Mouse (Mus musculus): Measurements from ENCODE around the gene Yars. TPM values are rescaled to one million over a fixed set of nuclear protein-coding genes. Genes with fewer than 3 reads are reported as not detected.

Yars gene
- polyA plus RNA-seq, 1 experiment, result 16.3 TPM

GRCm38 (mm10) chr4:129230926-129231325 lies 41.4 kb downstream of the Yars start:
- Histone ChIP-seq H3K27ac (ENCODE audit: insufficient read depth, low read depth, low read length) (peak overlapping the region; percentile 95; the same call in 1 of the 2 replicates), H3K27me3 (replicated peaks; ENCODE audit: control insufficient read depth, insufficient read depth, low read length) (no peaks in the 10 kb centered on the region), H3K4me3 (ENCODE audit: insufficient read depth, low read depth, low read length) (no peak overlapping the region), H3K36me3 (ENCODE audit: control insufficient read depth, insufficient read depth, low read length) (no peaks in the 10 kb centered on the region), H3K4me1 (ENCODE audit: control insufficient read depth, insufficient read depth, low read length) (peaks cover 26% of the 10 kb centered on the region; the same call in 1 of the 2 replicates)
- WGBS, result 64% methylated on average over 8 of the region's 8 CpGs
- DNase-seq, result no peak
- TF ChIP-seq POLR2A (IDR thresholded peaks at IDR 0.05; ENCODE audit: low read depth, low read length) (no peak), CTCF (conservative IDR thresholded peaks at IDR 0.05; ENCODE audit: insufficient read depth, insufficient read length, low read depth, low read length) (no peak)

- no peaks in the 10 kb centered on the region for H3K36me3 ChIP-seq (ENCODE audit: control insufficient read depth, insufficient read depth, low read length)
- no peak for TF ChIP-seq CTCF (conservative IDR thresholded peaks at IDR 0.05; ENCODE audit: insufficient read depth, insufficient read length, low read depth, low read length)
- TF ChIP-seq POLR2A (IDR thresholded peaks at IDR 0.05; ENCODE audit: low read depth, low read length), result no peak
- WGBS, result 45% methylated on average over 12 of the region's 12 CpGs
- H3K4me3 ChIP-seq (ENCODE audit: insufficient read depth, low read depth, low read length), result no peak overlapping the region
- no peaks in the 10 kb centered on the region for H3K27me3 ChIP-seq (replicated peaks; ENCODE audit: control insufficient read depth, insufficient read depth, low read length)
- peaks cover 27% of the 10 kb centered on the region; the same call in 1 of the 2 replicates for H3K4me1 ChIP-seq (ENCODE audit: control insufficient read depth, insufficient read depth, low read length)
- DNase-seq, result peak; percentile 78
- H3K27ac ChIP-seq (ENCODE audit: insufficient read depth, low read depth, low read length), result peak overlapping the region; percentile 95
Measured at GRCm38 (mm10) chr4:129231594-129232450, 42.3 kb downstream of the Yars start.

GRCm38 (mm10) chr4:129232561-129233360 lies 43.2 kb downstream of the Yars start:
- TF ChIP-seq POLR2A (IDR thresholded peaks at IDR 0.05; ENCODE audit: low read depth, low read length) (no peak), CTCF (conservative IDR thresholded peaks at IDR 0.05; ENCODE audit: insufficient read depth, insufficient read length, low read depth, low read length) (no peak)
- Histone ChIP-seq H3K36me3 (ENCODE audit: control insufficient read depth, insufficient read depth, low read length) (no peaks in the 10 kb centered on the region), H3K4me1 (ENCODE audit: control insufficient read depth, insufficient read depth, low read length) (peaks cover 27% of the 10 kb centered on the region; the same call in 1 of the 2 replicates), H3K27ac (ENCODE audit: insufficient read depth, low read depth, low read length) (peak overlapping the region; percentile 95), H3K27me3 (replicated peaks; ENCODE audit: control insufficient read depth, insufficient read depth, low read length) (no peaks in the 10 kb centered on the region), H3K4me3 (ENCODE audit: insufficient read depth, low read depth, low read length) (no peak overlapping the region)
- WGBS, result 67% methylated on average over 9 of the region's 9 CpGs
- peak; percentile 45 for DNase-seq

- H3K27me3 ChIP-seq (replicated peaks; ENCODE audit: control insufficient read depth, insufficient read depth, low read length), result no peaks in the 10 kb centered on the region
- H3K4me1 ChIP-seq (ENCODE audit: control insufficient read depth, insufficient read depth, low read length), result peaks cover 30% of the 10 kb centered on the region; the same call in 1 of the 2 replicates
Measured at GRCm38 (mm10) chr4:129234488-129234887, 44.9 kb downstream of the Yars start.

GRCm38 (mm10) chr4:129235147-129235546 lies 45.6 kb downstream of the Yars start:
- peak overlapping the region; percentile 73 for H3K27ac ChIP-seq (ENCODE audit: insufficient read depth, low read depth, low read length)
- WGBS, result 82% methylated on average over 3 of the region's 3 CpGs
- TF ChIP-seq CTCF (conservative IDR thresholded peaks at IDR 0.05; ENCODE audit: insufficient read depth, insufficient read length, low read depth, low read length), result no peak
- TF ChIP-seq POLR2A (IDR thresholded peaks at IDR 0.05; ENCODE audit: low read depth, low read length), result no peak

More at GRCm38 (mm10) chr4:129234488-129234887, 44.9 kb downstream of the Yars start:
- TF ChIP-seq CTCF (conservative IDR thresholded peaks at IDR 0.05; ENCODE audit: insufficient read depth, insufficient read length, low read depth, low read length) (no peak), POLR2A (IDR thresholded peaks at IDR 0.05; ENCODE audit: low read depth, low read length) (no peak)
- Histone ChIP-seq H3K27ac (ENCODE audit: insufficient read depth, low read depth, low read length) (peak overlapping the region; percentile 73), H3K36me3 (ENCODE audit: control insufficient read depth, insufficient read depth, low read length) (no peaks in the 10 kb centered on the region), H3K4me3 (ENCODE audit: insufficient read depth, low read depth, low read length) (no peak overlapping the region)
- 39% methylated on average over 7 of the region's 7 CpGs for WGBS
- peak; percentile 68 for DNase-seq

GRCm38 (mm10) chr4:129236236-129236813 lies 46.8 kb downstream of the Yars start:
- TF ChIP-seq POLR2A (IDR thresholded peaks at IDR 0.05; ENCODE audit: low read depth, low read length) (no peak), CTCF (conservative IDR thresholded peaks at IDR 0.05; ENCODE audit: insufficient read depth, insufficient read length, low read depth, low read length) (no peak)
- DNase-seq, result no peak
- H3K4me1 ChIP-seq (ENCODE audit: control insufficient read depth, insufficient read depth, low read length), result peaks cover 36% of the 10 kb centered on the region; the same call in 1 of the 2 replicates
- no peak overlapping the region for H3K4me3 ChIP-seq (ENCODE audit: insufficient read depth, low read depth, low read length)
- 76% methylated on average over 8 of the region's 8 CpGs for WGBS
- H3K27me3 ChIP-seq (replicated peaks; ENCODE audit: control insufficient read depth, insufficient read depth, low read length), result no peaks in the 10 kb centered on the region
- H3K36me3 ChIP-seq (ENCODE audit: control insufficient read depth, insufficient read depth, low read length), result no peaks in the 10 kb centered on the region
- peak overlapping the region; percentile 66 for H3K27ac ChIP-seq (ENCODE audit: insufficient read depth, low read depth, low read length)

More at GRCm38 (mm10) chr4:129235147-129235546, 45.6 kb downstream of the Yars start:
- peaks cover 33% of the 10 kb centered on the region; the same call in 1 of the 2 replicates for H3K4me1 ChIP-seq (ENCODE audit: control insufficient read depth, insufficient read depth, low read length)
- no peak overlapping the region for H3K4me3 ChIP-seq (ENCODE audit: insufficient read depth, low read depth, low read length)
- no peaks in the 10 kb centered on the region for H3K36me3 ChIP-seq (ENCODE audit: control insufficient read depth, insufficient read depth, low read length)
- no peaks in the 10 kb centered on the region for H3K27me3 ChIP-seq (replicated peaks; ENCODE audit: control insufficient read depth, insufficient read depth, low read length)
- DNase-seq, result no peak

Measured in kidney, adult 2 months (tissue).